Mouse (Mus musculus) embryonic facial prominence, embryonic 14.5 days (tissue): ENCODE measurements around the gene Grm3. TPM values are rescaled to one million over a fixed set of nuclear protein-coding genes. Genes with fewer than 3 reads are reported as not detected.

Experiments
- ATAC-seq: fragments of 200-750 bp; cut with Nextera tagmentation; 2 replicates; pipeline ENCODE4 v1.8.0; 2017; ENCODE audit warnings: low read depth, moderate number of reproducible peaks, moderate TSS enrichment
- DNase-seq: peaks from one replicate; pipeline ENCODE4 v3.0.0-alpha.2; 2015; ENCODE audit warnings: low spot score
- H3K27ac ChIP-seq: fragments of 300-500 bp; sonication (generic); replicated peaks from 2 replicates; pipeline ENCODE4 v1.5.1; 2014; ENCODE audit warnings: low read depth, mild to moderate bottlenecking, low read length, moderate library complexity
- H3K27me3 ChIP-seq: fragments of 300-500 bp; sonication (generic); replicated peaks from 2 replicates; pipeline ENCODE4 v1.6.1; 2014; ENCODE audit warnings: low read length; ENCODE audit not compliant: control insufficient read depth, insufficient read depth
- H3K36me3 ChIP-seq: fragments of 300-500 bp; sonication (generic); 2 replicates; pipeline ENCODE4 v1.6.1; 2014; ENCODE audit warnings: low read length, mixed read lengths; ENCODE audit not compliant: control insufficient read depth, insufficient read depth
- H3K4me1 ChIP-seq: fragments of 300-500 bp; sonication (generic); 2 replicates; pipeline ENCODE4 v1.6.1; 2014; ENCODE audit warnings: antibody characterized with exemption, low read length; ENCODE audit not compliant: control insufficient read depth, insufficient read depth
- H3K4me2 ChIP-seq: fragments of 300-500 bp; sonication (generic); 2 replicates; pipeline ENCODE4 v1.6.1; 2014; ENCODE audit warnings: low read depth, mild to moderate bottlenecking, low read length, moderate library complexity, mixed read lengths
- H3K4me3 ChIP-seq: fragments of 300-500 bp; sonication (generic); 2 replicates; pipeline ENCODE4 v1.5.1; 2014; ENCODE audit warnings: low read depth, mild to moderate bottlenecking, low read length
- H3K9ac ChIP-seq: fragments of 300-500 bp; sonication (generic); 2 replicates; pipeline ENCODE4 v1.6.1; 2014; ENCODE audit warnings: low read depth, mild to moderate bottlenecking, low read length, moderate library complexity, mixed read lengths
- H3K9me3 ChIP-seq: fragments of 300-500 bp; sonication (generic); 2 replicates; pipeline ENCODE4 v1.6.1; 2016; ENCODE audit warnings: low read length; ENCODE audit not compliant: control insufficient read depth
- WGBS: fragments of 180-500 bp; shearing (Covaris S2); extraction: QIAGEN DNeasy Blood & Tissue Kit; methylation state at CpG from one replicate; pipeline ENCODE4 v1.1.7; 2014; 5-methylcytosine and 5-hydroxymethylcytosine counted together
- polyA plus RNA-seq: library from polyadenylated mRNA; unstranded; fragments of >200 nt; fragmentation: Nextera tagmentation; extraction: Ambion mirVana; gene quantifications from 2 replicates; pipeline ENCODE4 v1.2.1, GENCODE M21; 2014

The Grm3 gene
- polyA plus RNA-seq, 1 experiment from 2014 or later: 1.1 TPM

DNA sequence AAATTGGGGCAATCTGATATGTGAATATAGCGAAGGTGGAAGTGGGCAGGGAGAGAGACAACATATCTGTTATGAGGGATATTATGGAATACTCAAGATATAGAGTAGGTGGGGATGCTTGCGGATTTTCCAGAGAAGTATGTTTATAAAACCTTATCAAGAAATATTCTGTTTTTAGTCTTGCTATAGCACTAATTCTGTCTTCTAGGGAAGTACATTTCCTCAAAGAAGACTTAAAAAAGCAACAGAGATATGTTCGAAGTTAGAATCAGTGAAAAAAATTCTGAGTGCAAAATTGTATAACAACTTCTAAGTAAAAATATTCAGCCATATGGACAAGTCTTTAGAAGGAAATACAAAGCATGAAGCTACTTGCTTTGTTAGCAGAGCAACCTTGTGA, 61.6 kb downstream of the Grm3 start:
- H3K36me3 ChIP-seq: no peaks in the 10 kb centered on the region
- H3K27ac ChIP-seq: no peak overlapping the region
- H3K9me3 ChIP-seq: no peaks in the 10 kb centered on the region
- H3K4me1 ChIP-seq: no peaks in the 10 kb centered on the region
- no peaks in the 10 kb centered on the region for H3K27me3 ChIP-seq
- no peak overlapping the region for H3K4me2 ChIP-seq
- ATAC-seq (no peak), DNase-seq (no peak)
- no peak overlapping the region for H3K9ac ChIP-seq
- H3K4me3 ChIP-seq: no peak overlapping the region
- 85% methylated on average over 3 of the region's 3 CpGs for WGBS

GRCm38 (mm10) chr5:9661870-9662589, 62.9 kb downstream of the Grm3 start:
- 0 out of 2 replicates have a peak, but pooled peaks have one; percentile 44 for ATAC-seq
- Histone ChIP-seq H3K4me1 (no peaks in the 10 kb centered on the region), H3K36me3 (no peaks in the 10 kb centered on the region), H3K27ac (no peak overlapping the region), H3K27me3 (no peaks in the 10 kb centered on the region), H3K4me3 (no peak overlapping the region), H3K9me3 (no peaks in the 10 kb centered on the region), H3K4me2 (no peak overlapping the region), H3K9ac (no peak overlapping the region)
- DNase-seq: peak; percentile 34
- 52% methylated on average over 9 of the region's 9 CpGs for WGBS

GRCm38 (mm10) chr5:9638612-9639011, 86.4 kb downstream of the Grm3 start:
- 91% methylated on average over 2 of the region's 2 CpGs for WGBS
- 0 out of 2 replicates have a peak, but pooled peaks cover 6% of the 10 kb centered on the region for H3K9me3 ChIP-seq
- no peak overlapping the region for H3K9ac ChIP-seq
- H3K27me3 ChIP-seq: no peaks in the 10 kb centered on the region
- H3K4me2 ChIP-seq: no peak overlapping the region
- no peak overlapping the region for H3K27ac ChIP-seq
- no peak for ATAC-seq
- H3K4me3 ChIP-seq: no peak overlapping the region
- H3K4me1 ChIP-seq: no peaks in the 10 kb centered on the region
- no peak for DNase-seq
- no peaks in the 10 kb centered on the region for H3K36me3 ChIP-seq

DNA sequence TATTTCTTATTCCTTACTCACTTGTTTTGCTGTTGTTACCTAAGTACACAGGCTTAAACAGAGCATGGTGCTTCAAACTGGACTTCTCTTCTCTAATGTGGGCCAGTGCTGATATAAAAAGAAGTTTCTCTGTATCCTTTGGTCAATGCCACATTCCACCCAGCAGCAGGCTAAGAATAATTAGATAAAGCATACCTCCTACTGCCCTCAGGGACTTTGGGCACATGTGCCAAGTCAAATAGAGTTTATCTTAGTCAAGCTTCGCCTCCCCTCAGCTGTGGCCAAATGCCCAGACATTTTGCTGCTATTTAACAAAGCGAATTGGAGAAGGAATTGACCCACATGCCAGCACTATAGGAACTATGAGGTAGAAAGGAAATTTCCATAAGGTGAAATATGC, 97.8 kb downstream of the Grm3 start:
- H3K27me3 ChIP-seq: no peaks in the 10 kb centered on the region
- no peak overlapping the region for H3K9ac ChIP-seq
- H3K4me2 ChIP-seq: no peak overlapping the region
- peak; percentile 29 for DNase-seq
- no peak overlapping the region for H3K27ac ChIP-seq
- no peak overlapping the region for H3K4me3 ChIP-seq
- H3K9me3 ChIP-seq: no peaks in the 10 kb centered on the region
- H3K4me1 ChIP-seq: no peaks in the 10 kb centered on the region
- no peaks in the 10 kb centered on the region for H3K36me3 ChIP-seq
- WGBS: 60% methylated on average over 2 of the region's 2 CpGs
- ATAC-seq: no peak

DNA sequence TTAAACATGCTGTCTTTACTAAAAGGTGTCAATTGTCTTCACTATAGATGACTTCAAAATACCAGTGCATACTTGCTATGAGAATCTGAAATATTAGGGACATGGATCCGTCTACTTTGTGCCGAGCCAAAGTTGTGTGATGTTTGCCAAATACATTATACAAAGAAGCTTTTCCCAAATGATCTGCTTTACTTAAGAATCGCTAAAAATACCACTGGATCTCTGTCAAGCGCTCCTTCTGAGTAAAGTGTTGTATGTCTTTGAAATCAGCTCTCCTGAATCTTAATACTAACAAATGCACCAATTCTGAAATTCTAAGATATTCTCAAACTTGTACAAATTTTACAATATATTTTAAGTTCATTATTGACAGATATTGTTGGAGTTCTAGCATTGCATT, 100.6 kb downstream of the Grm3 start:
- ATAC-seq: no peak
- H3K4me2 ChIP-seq: no peak overlapping the region
- DNase-seq: no peak
- no peaks in the 10 kb centered on the region for H3K4me1 ChIP-seq
- H3K9me3 ChIP-seq: no peaks in the 10 kb centered on the region
- H3K36me3 ChIP-seq: no peaks in the 10 kb centered on the region
- no peak overlapping the region for H3K4me3 ChIP-seq
- H3K27ac ChIP-seq: no peak overlapping the region
- 66% methylated on average over 4 of the region's 4 CpGs for WGBS
- H3K9ac ChIP-seq: no peak overlapping the region
- H3K27me3 ChIP-seq: no peaks in the 10 kb centered on the region

DNA sequence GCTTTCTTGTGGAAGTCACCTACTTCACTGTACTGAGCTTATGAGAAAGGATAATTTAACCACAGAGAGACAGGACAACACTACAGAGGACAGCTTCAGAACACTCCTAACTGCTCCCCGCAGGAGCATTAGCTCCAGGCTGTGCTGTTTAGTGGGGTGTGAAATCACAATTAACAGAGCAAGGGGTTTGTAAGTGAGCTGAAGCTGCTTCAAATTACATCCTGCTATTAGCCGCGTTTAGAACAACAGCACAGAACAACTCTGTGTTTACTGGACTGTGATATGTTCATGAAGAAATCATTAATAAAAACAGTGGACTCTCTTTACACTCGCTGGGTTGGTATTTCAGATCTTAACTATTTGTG, 101.9 kb downstream of the Grm3 start:
- no peak overlapping the region for H3K27ac ChIP-seq
- H3K4me1 ChIP-seq: no peaks in the 10 kb centered on the region
- H3K9me3 ChIP-seq: no peaks in the 10 kb centered on the region
- no peaks in the 10 kb centered on the region for H3K36me3 ChIP-seq
- ATAC-seq (peak; percentile 82), DNase-seq (peak; percentile 23)
- H3K4me2 ChIP-seq: no peak overlapping the region
- H3K27me3 ChIP-seq: no peaks in the 10 kb centered on the region
- no peak overlapping the region for H3K9ac ChIP-seq
- no peak overlapping the region for H3K4me3 ChIP-seq
- 8% methylated on average over 4 of the region's 4 CpGs for WGBS

DNA sequence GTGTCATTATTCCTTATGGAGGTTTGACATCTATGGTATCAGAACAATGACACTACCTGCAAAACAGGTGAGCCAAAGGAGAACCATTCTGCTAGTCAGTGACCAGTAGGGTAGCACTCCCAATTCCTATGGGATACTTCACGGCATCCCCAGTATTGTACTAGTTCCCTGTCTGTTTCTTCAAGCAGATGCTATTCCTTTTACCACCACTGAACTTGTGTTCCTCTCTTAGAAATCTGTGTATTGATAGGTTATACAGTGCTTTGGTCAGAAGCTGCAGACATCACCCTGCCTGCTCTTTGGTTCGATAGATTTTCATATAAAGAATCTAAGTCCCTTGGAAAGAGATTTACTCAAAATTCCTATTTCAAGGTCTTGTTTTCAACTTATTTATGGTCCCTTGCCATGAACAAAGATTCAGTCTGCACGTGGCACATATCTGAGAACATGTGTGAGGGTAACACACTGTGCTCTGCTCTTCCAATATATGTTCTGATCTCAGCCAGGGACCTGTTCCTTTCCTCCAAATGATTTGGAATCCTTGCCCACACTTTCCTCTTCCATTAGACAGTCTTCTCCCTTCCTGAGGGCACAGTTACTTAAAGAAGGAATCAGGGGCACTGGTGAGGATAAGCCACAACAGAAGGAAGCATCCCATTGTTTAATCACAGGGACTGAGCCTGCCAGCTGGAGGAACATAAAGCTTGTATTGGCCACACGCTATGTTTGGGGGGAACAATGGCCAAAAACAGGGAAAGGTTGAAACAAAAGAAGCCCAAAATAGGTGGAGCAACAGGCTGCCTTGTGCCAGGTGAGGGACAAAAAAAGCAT, 102.5 kb downstream of the Grm3 start:
- Histone ChIP-seq H3K9ac (no peak overlapping the region), H3K9me3 (no peaks in the 10 kb centered on the region), H3K27me3 (no peaks in the 10 kb centered on the region), H3K4me2 (no peak overlapping the region), H3K4me3 (no peak overlapping the region), H3K27ac (no peak overlapping the region), H3K36me3 (no peaks in the 10 kb centered on the region), H3K4me1 (no peaks in the 10 kb centered on the region)
- ATAC-seq (0 out of 2 replicates have a peak, but pooled peaks have one; percentile 26), DNase-seq (no peak)
- WGBS: 55% methylated on average over 4 of the region's 4 CpGs

GRCm38 (mm10) chr5:9621417-9622067, 103.4 kb downstream of the Grm3 start:
- no peak for ATAC-seq
- WGBS: 69% methylated on average over 3 of the region's 3 CpGs

More at GRCm38 (mm10) chr5:9621417-9622067, 103.4 kb downstream of the Grm3 start:
- Histone ChIP-seq H3K4me3 (no peak overlapping the region), H3K27me3 (no peaks in the 10 kb centered on the region), H3K9me3 (no peaks in the 10 kb centered on the region), H3K27ac (no peak overlapping the region), H3K9ac (no peak overlapping the region), H3K36me3 (no peaks in the 10 kb centered on the region), H3K4me2 (no peak overlapping the region), H3K4me1 (no peaks in the 10 kb centered on the region)
- no peak for DNase-seq
